Mouse (Mus musculus) lung, postnatal 0 days (tissue): ENCODE data around the gene St6galnac5.

ENCODE experiments used
- CTCF ChIP-seq: IDR thresholded peaks from 2 replicates; pipeline ENCODE4 v1.5.1; 2016; ENCODE audit warnings: antibody characterized with exemption, mild to moderate bottlenecking
- EP300 ChIP-seq: IDR thresholded peaks from 2 replicates; pipeline ENCODE4 v1.6.1; 2016; ENCODE audit warnings: antibody characterized with exemption, mild to moderate bottlenecking, control low read depth

DNA sequence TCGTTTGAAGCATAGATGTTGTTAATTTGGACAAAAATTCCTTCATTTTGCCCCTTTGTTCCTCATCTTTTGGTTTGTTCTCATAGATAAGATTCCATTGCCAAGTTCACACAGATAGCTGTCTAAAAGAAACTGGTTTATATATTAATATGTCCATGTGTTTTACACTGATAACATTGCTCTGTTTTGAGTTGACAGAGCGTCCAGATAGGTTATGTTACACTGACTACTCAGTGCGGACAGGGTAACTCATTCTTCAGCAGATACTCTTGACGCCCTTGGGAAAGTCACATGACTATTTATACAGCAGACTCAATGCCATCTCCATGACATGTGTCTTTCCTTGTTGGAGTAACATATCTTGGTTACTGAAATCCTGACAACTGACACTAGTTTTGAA, 25.3 kb downstream of the St6galnac5 start:
- TF ChIP-seq CTCF (no peak), EP300 (no peak)
